Mouse (Mus musculus) heart, adult 2 months (tissue): ENCODE results near the gene Kcne4.

Experiments
- CTCF ChIP-seq: fragments of 200-600 bp; IDR thresholded peaks from 2 replicates; pipeline ENCODE4 v1.8.1; 2022; ENCODE audit warnings: antibody characterized with exemption, mild to moderate bottlenecking, moderate library complexity
- POLR2A ChIP-seq: fragments of 200-500 bp; IDR thresholded peaks from 2 replicates; pipeline ENCODE4 v1.6.1; 2011; ENCODE audit warnings: mild to moderate bottlenecking, low read depth, low read length, control low read depth; ENCODE audit not compliant: insufficient read depth

GRCm38 (mm10) chr1:78865991-78866390 lies 49.4 kb downstream of the Kcne4 start:
- TF ChIP-seq CTCF (no peak), POLR2A (no peak)
